Mouse (Mus musculus) 416B (cell line): ENCODE measurements around the gene Gad1.
A peak's percentile ranks its signal among the peaks of the same experiment; 100 is the strongest.

Experiments
- DNase-seq: peaks from one replicate; pipeline ENCODE4 v3.0.0; 2011; ENCODE audit warnings: low read depth

Gene Gad1

DNA sequence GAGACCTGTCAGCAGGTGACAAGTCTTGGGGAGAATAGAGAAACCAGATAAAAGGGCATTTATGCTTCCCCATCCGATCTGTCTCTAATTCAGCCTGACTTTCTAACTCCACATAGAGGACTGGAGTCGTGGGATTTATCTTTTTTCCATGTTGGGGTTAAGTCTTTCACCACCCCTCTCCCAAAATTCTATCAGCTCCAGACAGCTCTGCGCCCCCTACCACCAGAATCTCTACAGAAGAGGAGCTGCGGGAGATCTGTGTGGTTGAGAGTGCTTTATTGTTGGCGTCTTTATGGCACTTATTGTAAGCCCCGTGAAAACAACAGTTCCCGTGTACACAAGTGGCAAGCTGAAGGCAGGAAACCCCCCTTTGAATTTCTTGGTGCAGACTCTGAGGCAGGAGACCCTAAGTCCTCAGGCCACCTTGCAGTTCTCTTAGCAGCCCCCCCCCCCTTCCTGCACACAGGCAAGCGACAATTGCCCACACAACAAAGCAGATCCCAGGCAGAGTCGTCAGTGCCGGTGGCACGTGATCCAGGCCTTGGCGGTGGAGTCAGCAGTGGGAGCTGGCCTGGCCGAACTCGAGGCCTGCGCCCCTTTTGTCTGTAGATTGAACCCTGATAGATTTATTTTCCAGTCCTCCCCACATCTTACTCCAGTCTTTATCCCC lies 11.9 kb downstream of the Gad1 start:
- no peak for DNase-seq

DNA sequence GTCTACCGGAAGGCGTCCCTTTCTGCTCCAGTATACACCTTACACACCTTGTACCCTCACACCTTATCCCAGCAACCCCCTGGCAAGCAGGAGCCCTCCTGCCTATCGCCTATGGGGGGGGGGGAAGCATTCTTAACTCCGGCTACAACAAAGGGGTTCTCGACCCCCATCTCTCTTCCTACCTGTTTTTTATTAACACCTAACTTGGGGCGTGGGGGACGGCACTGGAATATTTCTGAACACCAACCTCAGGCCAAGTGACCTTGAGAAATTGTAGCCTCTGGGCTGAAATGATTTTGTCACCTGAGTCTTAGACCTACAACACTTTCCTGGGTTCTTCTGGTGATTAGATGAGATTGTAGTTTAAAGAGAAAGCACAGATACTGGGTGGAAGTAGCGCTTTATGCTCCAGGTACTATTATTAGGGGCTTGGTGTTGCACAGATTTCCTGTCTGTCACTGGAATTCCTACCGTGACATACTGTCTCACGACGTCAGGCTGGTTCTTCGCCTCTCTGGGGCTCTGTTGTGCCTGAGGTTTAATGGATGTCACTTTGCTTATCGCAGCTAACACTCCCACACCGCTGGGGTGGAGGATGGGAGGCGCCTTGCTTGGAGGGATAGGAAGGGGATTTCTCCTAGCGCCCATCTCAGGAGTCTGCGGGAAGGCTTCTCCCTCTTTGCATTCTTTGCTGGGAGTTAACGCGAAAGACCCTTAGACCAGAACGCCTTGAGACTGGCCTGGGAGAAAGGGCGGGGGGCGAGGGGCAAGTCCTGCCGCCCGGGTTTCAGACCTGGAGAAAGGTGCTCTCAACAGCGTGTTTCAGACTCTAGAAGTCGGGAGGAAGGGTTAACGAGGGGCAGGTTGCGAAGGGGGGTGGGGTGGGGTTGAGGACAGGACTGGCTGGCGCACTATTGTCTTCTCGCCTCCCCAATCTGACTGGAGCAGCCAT lies 13.1 kb downstream of the Gad1 start:
- DNase-seq: no peak

DNA sequence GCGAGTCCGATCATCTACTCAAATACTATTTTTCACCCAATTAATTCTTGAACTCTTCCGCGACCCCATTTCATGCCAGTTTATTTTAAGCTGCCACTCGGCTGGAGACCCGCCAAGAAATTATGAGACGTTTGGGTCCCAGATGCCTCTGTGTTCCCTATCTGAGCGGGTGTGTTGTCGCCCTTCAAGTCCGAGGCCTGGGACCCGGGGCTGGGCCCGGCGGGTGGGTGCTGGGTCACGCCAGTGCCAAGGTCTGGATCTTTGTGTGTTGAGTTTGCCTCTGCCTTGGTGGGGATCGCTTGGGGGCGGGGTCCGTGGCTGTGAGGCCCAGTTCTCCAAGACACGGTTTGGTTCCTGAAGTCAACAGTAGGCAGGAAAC lies 13.7 kb downstream of the Gad1 start:
- DNase-seq: no peak

DNA sequence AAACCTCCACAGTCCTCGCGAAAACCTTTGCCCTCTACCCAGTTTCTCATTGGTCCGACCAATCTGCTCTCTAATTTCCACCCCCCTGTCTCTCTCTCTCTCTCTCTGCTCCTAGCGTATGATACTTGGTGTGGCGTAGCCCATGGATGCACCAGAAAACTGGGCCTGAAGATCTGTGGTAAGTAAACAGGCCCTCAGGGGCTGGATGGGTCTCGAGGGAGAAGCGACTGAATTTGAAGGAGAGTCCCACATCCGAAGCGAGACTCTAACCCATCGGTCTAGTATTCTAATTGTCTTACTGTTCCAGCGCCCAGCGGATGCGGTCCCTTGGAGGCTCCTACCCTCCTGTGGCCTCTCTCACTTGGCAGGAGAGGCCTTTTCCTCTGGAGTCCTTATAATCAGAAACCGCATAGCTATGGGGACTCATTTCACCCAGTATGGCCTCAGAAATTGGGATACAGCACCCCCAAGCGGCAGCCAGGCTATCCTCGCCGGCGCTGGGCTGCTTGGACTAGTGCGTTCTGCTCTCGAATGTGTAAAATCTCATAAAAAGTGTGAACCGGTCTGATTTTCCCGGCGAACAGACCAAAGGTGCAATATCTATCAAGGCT lies 14.3 kb downstream of the Gad1 start:
- DNase-seq: no peak

DNA sequence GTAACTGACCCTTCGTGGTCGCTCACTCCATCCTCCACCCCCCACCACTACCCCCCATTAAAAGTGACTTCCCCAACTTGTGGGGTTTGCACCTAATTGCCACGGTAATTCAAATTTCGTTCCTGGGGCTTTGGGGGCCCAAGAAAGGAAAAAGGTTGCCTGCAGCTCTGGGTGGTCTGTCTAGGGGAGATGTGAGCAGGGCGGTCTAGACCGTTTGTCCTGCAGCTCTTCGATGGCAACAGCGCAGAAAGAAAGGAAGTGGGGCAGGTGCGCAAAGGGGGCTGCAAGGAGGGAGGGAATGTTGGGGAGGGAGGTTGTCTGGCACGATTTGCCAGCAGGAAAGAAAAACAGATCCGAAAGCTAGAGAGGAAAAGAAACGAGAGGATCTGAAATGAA lies 14.8 kb downstream of the Gad1 start:
- no peak for DNase-seq

DNA sequence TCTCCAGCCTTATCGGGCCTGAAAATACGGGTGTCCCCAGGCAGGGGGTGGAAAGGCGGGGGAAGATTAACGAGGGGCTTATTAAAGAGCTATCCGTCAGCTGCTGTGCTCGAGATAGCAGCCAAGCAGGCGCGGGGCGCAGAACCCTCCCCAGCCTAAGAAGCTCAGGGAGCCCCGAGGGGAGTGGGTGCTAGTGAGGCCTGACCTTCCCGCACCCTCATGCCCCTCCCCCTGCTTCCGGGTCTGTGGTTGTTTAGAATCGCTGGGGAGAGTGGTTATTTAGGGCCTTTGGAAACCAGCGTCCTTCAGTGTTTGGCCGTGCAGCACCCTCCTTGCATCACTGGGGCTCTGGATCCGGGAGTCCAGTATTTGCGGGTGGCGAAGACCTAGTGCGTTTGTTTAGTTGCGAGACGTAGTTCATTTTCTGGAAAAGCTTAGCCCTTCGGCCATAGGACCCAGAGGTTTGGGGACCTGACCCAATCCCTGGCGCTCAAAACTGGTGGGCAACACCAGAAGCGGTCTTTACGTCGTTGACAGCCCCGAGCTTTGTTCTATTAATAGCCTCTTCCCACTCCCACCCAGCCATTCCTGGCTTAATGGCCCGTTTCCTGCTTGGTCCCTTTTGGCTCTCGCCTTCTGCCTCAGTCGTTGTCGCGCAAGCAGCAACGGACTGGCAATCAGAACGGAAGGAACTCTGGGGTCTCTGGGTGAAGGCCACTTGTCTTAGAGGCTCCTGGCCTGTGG lies 15.5 kb downstream of the Gad1 start:
- DNase-seq: no peak

DNA sequence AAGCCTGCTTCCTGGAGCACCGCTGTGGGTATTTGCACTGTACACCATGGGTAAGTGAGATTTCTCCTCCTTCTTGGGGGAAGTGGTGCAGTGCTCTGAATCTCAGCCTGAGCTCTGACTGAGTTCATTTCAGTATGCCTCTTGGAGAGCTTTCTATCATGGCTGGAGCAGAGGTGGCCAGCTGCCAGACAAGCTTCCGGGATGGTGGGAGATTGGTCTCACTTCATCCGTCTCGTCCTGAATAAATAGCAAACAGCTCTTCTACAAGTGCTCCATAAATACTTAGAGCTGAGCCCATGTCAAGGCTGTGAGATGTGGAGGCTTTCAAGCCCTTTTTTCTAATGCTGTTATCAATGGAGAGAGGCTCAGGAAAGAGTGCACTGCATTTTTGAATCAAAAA lies 18.8 kb downstream of the Gad1 start:
- no peak for DNase-seq

DNA sequence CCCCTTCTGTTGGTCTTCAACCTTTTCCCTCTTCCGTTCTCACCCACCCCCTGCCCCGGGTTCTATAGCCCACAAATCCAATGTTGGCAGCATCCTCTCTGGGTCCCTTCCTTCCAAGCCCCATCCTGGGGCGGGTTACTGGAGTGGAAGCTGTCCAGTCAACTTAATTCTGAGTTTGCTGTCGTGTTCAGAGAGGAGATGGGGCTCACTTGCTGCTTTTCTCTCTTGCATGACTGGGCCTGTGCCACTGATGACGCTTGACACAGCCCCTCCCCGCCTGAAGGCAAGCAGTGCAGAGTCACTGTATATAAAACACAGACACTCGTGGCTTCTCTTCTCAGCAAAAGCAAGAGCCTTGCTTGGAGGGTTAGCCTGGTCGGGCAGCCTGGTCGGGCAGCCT lies 19.4 kb downstream of the Gad1 start:
- no peak for DNase-seq

DNA sequence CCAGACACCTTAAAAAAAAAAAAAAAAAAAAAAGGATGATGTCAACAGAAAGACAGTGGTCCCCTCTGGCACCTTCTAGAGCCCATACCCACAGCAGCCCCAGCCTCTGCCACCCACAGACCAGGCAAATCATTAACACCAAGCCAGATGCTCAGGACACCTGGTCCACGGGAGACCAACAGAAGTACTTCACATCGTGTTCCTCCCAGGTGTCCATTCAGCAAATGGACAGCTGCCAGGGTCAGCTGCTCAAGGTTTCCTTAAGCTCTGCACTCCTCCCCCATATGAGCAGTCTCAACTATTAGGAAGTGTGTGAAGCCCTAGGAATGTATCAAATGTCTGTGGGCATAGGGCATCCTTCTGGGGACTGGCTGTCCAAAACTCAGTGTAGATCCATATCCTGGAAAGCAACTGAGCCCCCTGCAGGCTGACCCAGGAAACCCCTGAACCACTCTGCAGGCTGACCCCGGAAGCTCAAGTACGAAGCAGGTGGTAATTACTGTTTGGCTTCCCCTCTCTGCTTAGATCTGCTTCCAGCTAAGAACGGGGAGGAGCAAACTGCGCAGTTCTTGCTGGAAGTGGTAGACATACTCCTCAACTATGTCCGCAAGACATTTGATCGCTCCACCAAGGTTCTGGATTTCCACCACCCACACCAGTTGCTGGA lies 20.8 kb downstream of the Gad1 start:
- DNase-seq: no peak

DNA sequence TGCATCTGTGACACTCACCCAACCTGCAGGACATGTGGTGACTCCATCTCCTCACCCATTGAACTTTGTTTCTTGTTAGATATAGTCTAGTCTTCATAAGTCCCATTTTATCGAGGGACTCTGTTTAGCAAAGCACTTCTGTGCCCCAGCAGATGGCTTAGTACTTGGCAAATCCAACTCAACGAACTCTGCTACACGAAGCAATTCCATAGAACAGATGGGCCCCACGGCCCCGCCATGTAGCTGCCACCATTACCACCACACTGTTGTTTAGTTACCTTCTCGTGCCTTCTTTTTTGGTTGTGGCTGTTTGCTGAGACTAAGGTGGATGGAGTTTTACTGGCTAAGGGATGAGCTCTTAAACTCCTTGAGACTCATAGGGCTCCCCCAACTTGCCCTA lies 35.3 kb downstream of the Gad1 start:
- no peak for DNase-seq

DNA sequence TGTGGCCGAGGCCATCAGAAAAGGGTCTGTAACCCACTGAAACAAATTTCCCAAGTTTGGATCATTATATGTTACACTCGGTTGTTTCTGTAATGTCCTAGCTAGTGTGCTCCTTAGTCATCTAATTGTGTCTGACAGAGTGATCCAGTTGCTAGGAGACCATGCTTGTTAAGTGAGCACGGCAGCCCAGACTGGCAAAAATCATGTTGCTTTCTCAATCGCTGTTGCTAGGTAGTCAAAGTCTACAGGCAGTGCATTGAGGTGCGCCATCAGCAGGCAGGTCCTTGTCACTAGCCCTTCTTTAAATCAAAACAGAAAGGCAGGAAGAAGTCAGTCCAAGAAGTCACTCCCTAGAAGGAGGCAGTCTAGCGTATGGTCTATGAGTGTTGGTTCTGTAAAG lies 39.6 kb downstream of the Gad1 start:
- no peak for DNase-seq

DNA sequence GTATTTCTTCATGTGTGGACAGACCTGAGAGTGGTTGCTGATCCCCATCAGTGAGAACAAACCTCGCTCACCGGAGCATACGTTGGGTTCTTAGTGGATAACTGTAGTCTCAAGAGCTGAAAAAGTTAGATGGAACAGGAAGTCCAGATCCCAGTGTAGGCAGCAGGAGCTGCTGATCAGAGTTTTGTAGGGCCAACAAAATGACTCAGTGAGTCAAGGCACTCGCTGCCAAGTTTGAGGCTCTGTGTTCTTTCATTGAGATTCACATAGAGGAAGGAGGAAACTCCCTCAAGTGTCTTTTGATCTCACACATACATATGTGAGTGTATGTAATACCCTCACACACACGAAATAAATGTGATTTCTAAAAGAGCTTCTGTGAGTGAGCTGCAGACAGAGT lies 40.8 kb downstream of the Gad1 start:
- DNase-seq: no peak

DNA sequence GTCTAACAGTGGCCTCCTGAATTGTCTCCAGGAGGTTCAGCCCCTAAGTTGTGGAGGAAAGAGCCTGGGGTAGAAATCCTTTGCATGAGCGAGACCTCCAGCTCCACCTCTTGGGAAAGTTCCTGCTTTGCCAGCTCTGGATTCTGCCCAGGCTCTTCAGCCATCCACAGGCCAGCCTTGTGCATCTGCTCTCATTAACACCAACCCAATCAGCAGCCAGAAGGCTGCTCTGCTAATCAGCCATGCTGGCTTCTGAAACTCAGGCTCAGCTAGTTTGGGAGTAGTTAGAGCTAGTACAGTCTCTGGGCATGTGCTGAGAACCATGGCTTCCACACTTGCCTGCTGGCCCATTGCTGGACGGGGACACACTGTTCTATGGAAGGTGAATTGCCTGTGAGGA lies 43.0 kb downstream of the Gad1 start:
- DNase-seq: no peak

DNA sequence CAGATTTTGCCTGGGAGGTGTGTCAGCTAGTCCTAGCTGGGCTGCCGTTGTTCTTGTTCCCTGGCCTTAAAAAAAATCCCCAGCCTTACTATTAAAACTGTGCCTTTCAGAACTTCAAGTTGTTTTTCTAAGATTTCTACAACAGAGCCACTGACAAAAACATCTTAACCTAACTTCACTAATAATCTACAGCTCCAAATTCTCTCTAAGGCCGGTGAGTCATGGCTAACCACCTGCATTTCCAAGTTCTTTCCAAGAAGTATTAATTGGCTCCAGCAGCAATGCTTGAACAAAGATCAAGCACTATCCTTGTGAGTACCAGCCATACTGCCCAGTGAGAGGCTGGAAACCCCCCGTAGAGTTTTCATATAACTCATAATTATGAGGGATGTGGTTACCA lies 56.9 kb downstream of the Gad1 start:
- DNase-seq: no peak

DNA sequence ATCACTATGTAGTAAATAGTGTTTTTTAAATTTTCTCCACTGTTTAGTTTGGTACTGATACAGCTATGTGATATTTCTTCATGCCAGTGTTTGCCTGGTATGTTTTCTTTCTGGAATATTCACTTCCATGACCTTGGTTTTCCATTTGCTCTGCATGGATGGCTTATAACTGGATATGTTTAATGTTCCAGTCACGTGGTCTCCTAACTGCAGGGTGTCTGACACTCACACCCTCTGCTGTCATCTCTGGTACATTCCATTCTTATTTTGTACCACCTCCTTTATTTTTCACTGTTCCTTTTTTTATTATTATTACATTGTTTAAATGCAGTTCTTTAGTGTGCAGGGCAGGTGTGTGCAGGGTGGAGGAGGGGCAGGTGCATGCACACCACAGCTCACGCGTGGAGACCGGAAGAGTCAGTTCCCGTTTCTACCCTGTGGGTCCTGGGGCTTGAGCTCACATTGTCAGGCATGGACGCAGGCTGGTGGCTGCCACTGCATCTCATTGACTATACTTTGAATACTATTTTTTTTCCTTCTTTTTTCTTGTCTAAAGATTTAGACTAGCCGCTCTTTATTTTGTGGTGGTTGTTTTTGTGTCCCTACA lies 62.0 kb downstream of the Gad1 start:
- DNase-seq: no peak

DNA sequence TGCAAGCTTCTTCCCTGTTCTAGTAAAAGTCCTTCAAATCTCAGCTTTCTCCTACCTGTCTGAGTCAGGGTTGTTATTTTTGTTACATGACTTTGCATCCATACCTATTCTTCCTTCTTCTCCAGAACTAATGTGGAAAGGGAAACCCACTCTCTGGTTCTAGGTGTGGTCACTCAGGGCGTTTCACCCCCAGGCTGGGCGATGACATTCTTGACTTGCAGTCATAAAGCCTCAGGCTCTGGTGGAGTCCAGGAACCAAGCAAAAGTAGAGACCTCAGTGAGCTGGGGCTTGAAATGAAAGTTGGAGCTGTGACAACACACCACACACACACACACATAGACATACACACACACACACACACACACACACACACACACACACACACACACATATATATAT lies 63.2 kb downstream of the Gad1 start:
- no peak for DNase-seq

DNA sequence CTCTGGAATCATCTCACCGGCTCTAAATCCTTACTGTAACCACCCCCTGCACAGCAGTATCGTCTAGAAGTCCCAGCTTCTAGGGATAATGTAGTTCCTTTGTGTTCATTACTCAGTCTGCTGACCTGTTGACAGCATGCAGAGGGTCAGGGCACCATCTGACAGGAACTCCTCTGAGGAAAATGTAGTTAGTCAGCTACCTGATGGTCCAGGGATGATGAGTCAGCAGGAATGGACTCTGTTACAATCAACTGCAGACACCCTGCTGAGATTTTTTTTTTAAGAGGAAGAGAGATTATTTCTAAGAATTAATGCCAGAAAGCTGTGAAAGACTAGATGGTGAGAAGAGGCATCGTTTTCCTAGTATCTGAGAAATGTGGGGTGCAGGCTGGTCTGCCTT lies 63.7 kb downstream of the Gad1 start:
- peak; percentile 13 for DNase-seq

DNA sequence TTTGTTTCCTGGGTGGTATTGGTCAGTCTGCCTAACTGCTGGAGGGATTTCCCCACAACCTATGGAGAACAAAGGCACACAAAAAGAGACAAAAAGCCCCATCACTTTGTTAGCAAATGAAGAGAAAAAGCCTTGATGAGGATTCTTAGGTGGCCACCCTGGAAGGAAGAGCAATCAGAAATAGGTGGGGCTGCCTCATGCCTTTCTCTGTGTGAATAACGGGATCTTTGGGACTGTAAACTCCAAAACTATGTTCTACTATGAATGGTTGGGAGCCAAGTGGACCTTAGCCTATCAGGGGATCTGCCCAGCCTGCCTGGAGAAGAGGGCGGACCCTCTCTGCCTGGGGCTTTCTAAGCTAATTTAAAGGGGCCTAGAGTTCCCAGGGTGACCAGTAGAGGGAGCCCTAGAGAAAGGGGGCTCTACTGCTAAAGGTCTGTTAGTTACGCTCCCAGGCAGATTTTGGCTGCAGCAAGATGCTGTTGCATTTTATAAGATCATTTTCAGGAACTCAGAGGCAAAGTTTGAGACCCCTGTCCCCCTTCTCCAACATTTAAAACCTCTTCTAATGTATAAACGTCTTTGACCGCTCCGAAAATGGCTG lies 66.5 kb downstream of the Gad1 start:
- DNase-seq: no peak

DNA sequence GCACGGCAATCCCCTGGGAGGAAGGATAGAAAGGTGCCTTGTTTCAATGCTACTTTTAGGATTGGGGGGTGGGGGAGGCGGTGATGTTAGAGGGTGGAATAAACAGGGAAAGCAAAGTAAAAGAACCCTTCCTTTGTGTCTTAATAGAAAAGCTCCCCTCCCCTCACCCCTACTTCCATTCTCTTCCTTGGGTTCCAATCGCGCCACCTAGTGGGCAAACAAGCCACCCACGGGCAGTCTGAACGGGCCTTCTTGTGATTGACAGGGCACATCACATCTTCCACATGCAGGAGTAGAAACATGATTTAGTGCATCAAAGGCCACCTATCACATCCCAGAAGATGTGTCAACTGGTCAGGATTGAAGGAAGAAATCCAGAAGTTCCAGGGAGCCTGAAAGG lies 67.4 kb downstream of the Gad1 start:
- DNase-seq: peak; percentile 59

DNA sequence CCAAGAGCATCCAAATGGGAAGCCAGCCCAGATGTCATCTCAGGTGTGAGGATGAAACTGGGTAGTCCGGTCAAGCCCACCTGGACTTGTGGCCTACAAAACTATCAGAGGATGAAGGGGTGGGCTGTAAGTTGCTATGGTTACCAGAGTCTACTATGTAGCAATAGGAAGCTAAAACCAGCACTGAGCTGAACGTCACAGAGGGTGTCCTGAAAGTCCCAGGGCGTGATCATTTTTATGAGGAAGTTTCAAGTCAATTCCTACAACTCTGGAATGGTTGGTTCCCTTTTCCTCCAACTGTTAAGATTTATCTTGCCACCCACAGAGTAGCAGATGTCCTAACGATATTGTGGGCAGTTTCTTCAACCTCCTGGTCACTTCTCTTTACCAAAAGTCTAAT lies 69.4 kb downstream of the Gad1 start:
- DNase-seq: peak; percentile 17

DNA sequence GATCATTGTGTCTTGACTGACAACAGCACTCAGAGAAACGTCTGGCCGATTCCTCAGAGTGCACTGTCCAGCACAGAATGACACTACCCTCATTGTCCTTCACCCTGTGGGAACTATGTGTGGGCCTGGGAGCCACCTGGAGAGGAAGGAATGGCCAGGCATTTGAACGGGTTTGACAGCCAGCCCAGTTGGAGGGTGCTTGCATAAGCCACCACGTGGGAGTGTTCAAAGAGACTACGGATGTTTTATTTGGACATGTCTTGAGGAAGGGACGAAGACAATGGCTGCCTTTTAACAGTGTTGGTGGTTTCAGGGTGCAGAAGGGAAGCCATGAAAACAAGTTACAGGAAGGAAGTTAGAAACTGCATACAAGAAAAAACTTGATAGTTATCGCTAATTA lies 72.9 kb downstream of the Gad1 start:
- peak; percentile 15 for DNase-seq
